ENCODE assay signal across 11 mouse cellular contexts in genomic region chr2:167552927-167553402, GRCm38 (mm10). TPM values are rescaled to one million over a fixed set of nuclear protein-coding genes. Genes with fewer than 3 reads are reported as not detected.
A peak's percentile ranks its signal among the peaks of the same experiment; 100 is the strongest.
DNase-seq lines count a peak whose midpoint lies in the region; ATAC-seq and TF ChIP-seq lines count a peak whose summit lies in the region.
"Had no signal": no experiment of that assay in that cellular context is flagged by ENCODE, and none has a peak within 500 bp of the region (broad histone marks: within the 10 kb centered on the region; RNA-seq: fewer than 3 reads in every experiment).

No protein-coding gene starts in this region.

- no peak for TF ChIP-seq CTCF in liver, postnatal 0 days (IDR thresholded peaks at IDR 0.05; ENCODE audit: low read depth)
- no peak for TF ChIP-seq CTCF in heart, postnatal 0 days (IDR thresholded peaks at IDR 0.05; ENCODE audit: low read depth)
- TF ChIP-seq CTCF in thymus, adult 2 months (IDR thresholded peaks at IDR 0.05; ENCODE audit: borderline replicate concordance, control insufficient read depth, extremely low read depth, insufficient read depth, low read length, poor library complexity) = no peak

- H3K4me3 ChIP-seq in liver, postnatal 0 days (ENCODE audit: low read depth, low read length) = no peak overlapping the region
- no peak overlapping the region for H3K4me3 ChIP-seq in liver, embryonic 11.5 days (ENCODE audit: low read depth, low read length)
- no peak overlapping the region for H3K4me3 ChIP-seq in heart, postnatal 0 days (ENCODE audit: low read depth, low read length)
- H3K4me3 ChIP-seq in thymus, adult 2 months (ENCODE audit: control insufficient read depth, insufficient read depth, low read length) = no peak overlapping the region
- H3K4me3 ChIP-seq: liver, embryonic 15.5 days had no signal

- no peaks in the 10 kb centered on the region for H3K4me1 ChIP-seq in liver, postnatal 0 days (ENCODE audit: insufficient read depth)
- H3K4me1 ChIP-seq in liver, embryonic 11.5 days (replicated peaks; ENCODE audit: control insufficient read depth, insufficient read depth, low read length) = peaks cover 3% of the 10 kb centered on the region; the same call in 1 of the 2 replicates
- H3K4me1 ChIP-seq in heart, postnatal 0 days (ENCODE audit: control insufficient read depth, insufficient read depth) = peaks cover 11% of the 10 kb centered on the region
- H3K4me1 ChIP-seq in thymus, adult 2 months (replicated peaks; ENCODE audit: control insufficient read depth, insufficient read depth, low read length) = peaks cover 54% of the 10 kb centered on the region

- no peak for DNase-seq in liver, postnatal 0 days
- no peak for DNase-seq in liver, embryonic 11.5 days (ENCODE audit: low spot score)
- DNase-seq in adrenal gland, postnatal 10 days = peak; percentile 76
- DNase-seq in heart, postnatal 0 days (ENCODE audit: low spot score) = peak; percentile 87
- peak; percentile 42 for DNase-seq in thymus, adult 2 months
- no peak for DNase-seq in liver
- no peak for DNase-seq in layer of hippocampus, postnatal 10 days (ENCODE audit: low spot score in 2 of 2)
- DNase-seq in right cerebral cortex, adult 2 months (ENCODE audit: low spot score in 2 of 2) = no peak
- DNase-seq: cerebellum, adult 11 months; right cerebral cortex, postnatal 14 days had no signal

- 0 out of 2 replicates have a peak, but pooled peaks have one; percentile 41 for ATAC-seq in liver, postnatal 0 days
- ATAC-seq in liver, embryonic 11.5 days (replicated peaks; ENCODE audit: low FRiP score) = no peak
- peak; percentile 91 for ATAC-seq in heart, postnatal 0 days (ENCODE audit: insufficient read depth, low read depth)

- 42% methylated on average over 11 of the region's 11 CpGs for WGBS in liver, postnatal 0 days (ENCODE audit: insufficient replicate concordance)
- 35% methylated on average over 11 of the region's 11 CpGs for whole genome bisulfite sequencing in liver, embryonic 11.5 days
- 15% methylated on average over 11 of the region's 11 CpGs for whole genome bisulfite sequencing in heart, postnatal 0 days
- 59% methylated on average over 11 of the region's 11 CpGs for WGBS in thymus, adult 2 months

- no peak overlapping the region for H3K4me2 ChIP-seq in liver, postnatal 0 days (ENCODE audit: low read depth, low read length)
- H3K4me2 ChIP-seq in liver, embryonic 11.5 days = no peak overlapping the region
- no peak overlapping the region for H3K4me2 ChIP-seq in heart, postnatal 0 days (ENCODE audit: low read depth, low read length)
- H3K4me2 ChIP-seq: liver, embryonic 15.5 days had no signal

- no peak overlapping the region for H3K9ac ChIP-seq in liver, postnatal 0 days (replicated peaks)
- no peak overlapping the region for H3K9ac ChIP-seq in liver, embryonic 11.5 days (ENCODE audit: low read depth, low read length)
- H3K9ac ChIP-seq in heart, postnatal 0 days (replicated peaks; ENCODE audit: low read depth, low read length) = no peak overlapping the region
- H3K9ac ChIP-seq: liver, embryonic 15.5 days had no signal

- H3K27me3 ChIP-seq in liver, postnatal 0 days (ENCODE audit: insufficient read depth, low read length) = no peaks in the 10 kb centered on the region
- H3K27me3 ChIP-seq in liver, embryonic 11.5 days (replicated peaks; ENCODE audit: control insufficient read depth, insufficient read depth, low read length) = no peaks in the 10 kb centered on the region; the same call in 1 of the 2 replicates
- H3K27me3 ChIP-seq in heart, postnatal 0 days (ENCODE audit: control insufficient read depth, insufficient read depth, low read length) = no peaks in the 10 kb centered on the region
- H3K27me3 ChIP-seq in thymus, adult 2 months (ENCODE audit: control insufficient read depth, insufficient read depth, low read length) = no peaks in the 10 kb centered on the region
- H3K27me3 ChIP-seq: liver, embryonic 15.5 days had no signal

- no peaks in the 10 kb centered on the region for H3K9me3 ChIP-seq in liver, postnatal 0 days (ENCODE audit: low read length)
- no peaks in the 10 kb centered on the region for H3K9me3 ChIP-seq in liver, embryonic 11.5 days (ENCODE audit: control insufficient read depth, low read length)
- H3K9me3 ChIP-seq in heart, postnatal 0 days (replicated peaks; ENCODE audit: control insufficient read depth, low read length) = no peaks in the 10 kb centered on the region
- H3K9me3 ChIP-seq: liver, embryonic 15.5 days had no signal

- no peaks in the 10 kb centered on the region for H3K36me3 ChIP-seq in liver, postnatal 0 days (replicated peaks; ENCODE audit: insufficient read depth, low read length)
- no peaks in the 10 kb centered on the region for H3K36me3 ChIP-seq in liver, embryonic 11.5 days (ENCODE audit: control insufficient read depth, insufficient read depth, low read length)
- H3K36me3 ChIP-seq in heart, postnatal 0 days (replicated peaks; ENCODE audit: control insufficient read depth, insufficient read depth, low read length) = no peaks in the 10 kb centered on the region
- no peaks in the 10 kb centered on the region for H3K36me3 ChIP-seq in thymus, adult 2 months (ENCODE audit: control insufficient read depth, insufficient read depth, low read length)
- H3K36me3 ChIP-seq: liver, embryonic 15.5 days had no signal

- TF ChIP-seq EP300 in liver, postnatal 0 days (IDR thresholded peaks at IDR 0.05; ENCODE audit: low read depth) = no peak
- TF ChIP-seq EP300 in heart, postnatal 0 days (IDR thresholded peaks at IDR 0.05; ENCODE audit: low read depth) = no peak

- TF ChIP-seq POLR2A in thymus, adult 2 months (IDR thresholded peaks at IDR 0.05; ENCODE audit: control insufficient read depth, extremely low read depth, insufficient read depth, low read length, poor library complexity) = no peak

- no peak overlapping the region for H3K27ac ChIP-seq in liver, postnatal 0 days (ENCODE audit: low read depth)
- H3K27ac ChIP-seq in liver, embryonic 11.5 days (ENCODE audit: low read depth, low read length) = no peak overlapping the region; the same call in 1 of the 2 replicates
- H3K27ac ChIP-seq in heart, postnatal 0 days (ENCODE audit: low read depth) = peak overlapping the region; percentile 73
- peak overlapping the region; percentile 77 for H3K27ac ChIP-seq in thymus, adult 2 months (ENCODE audit: control insufficient read depth, insufficient read depth, low read length)
- H3K27ac ChIP-seq: liver, embryonic 15.5 days had no signal

RNA-seq across cellular contexts. Expression of gene Snai1, which starts 15.0 kb away (rescaled TPM):
- 1.6 and 2.3 TPM in 2 replicates for polyA plus RNA-seq in liver, postnatal 0 days (2015; fragmentation: Nextera tagmentation; extraction: Ambion mirVana)
- polyA plus RNA-seq in liver, embryonic 11.5 days (2014; fragmentation: Nextera tagmentation; extraction: Ambion mirVana) = 14.3 and 15.2 TPM in 2 replicates
- 1 to 10 TPM; 6.2 to 8.5 TPM for total RNA-seq in adrenal gland, postnatal 10 days (2021)
- total RNA-seq in heart, postnatal 0 days (2014; rRNA removed; ENCODE audit: low replicate concordance) = 1.5 TPM in 1 of 2 replicates, not detected in the other
- polyA plus RNA-seq in heart, postnatal 0 days (2015; fragmentation: Nextera tagmentation; extraction: Ambion mirVana) = 6.0 and 7.0 TPM in 2 replicates
- 10.6 and 10.7 TPM in 2 replicates for polyA plus RNA-seq in thymus, adult 2 months (2012; rRNA removed)
- 1 to 10 TPM; 1.5 to 1.7 TPM for total RNA-seq in layer of hippocampus, postnatal 10 days (2021)

Comparison
In these comparisons a context has a peak if more than half of its experiments do, and no peak if none do; other contexts are left out.
1. DNase-seq: peak in adrenal gland, postnatal 10 days (single experiment), heart, postnatal 0 days (single experiment) and thymus, adult 2 months (single experiment); none in liver, postnatal 0 days (single experiment), liver, embryonic 11.5 days (single experiment), liver (single experiment), layer of hippocampus, postnatal 10 days (0 of 2) and right cerebral cortex, adult 2 months (0 of 2).
2. H3K27ac ChIP-seq: peak in heart, postnatal 0 days (single experiment) and thymus, adult 2 months (single experiment); none in liver, postnatal 0 days (single experiment) and liver, embryonic 11.5 days (single experiment).